Mouse (Mus musculus) heart, embryonic 11.5 days (tissue): ENCODE measurements at regions not wholly inside any gene's neighbourhood (a gene's known extent, or its start where the extent isn't known, plus 50 kb on each side); places are given as distances from the start of the nearest gene placed in this dataset.

Experiments used
- ATAC-seq: fragments of 200-750 bp; cut with Nextera tagmentation; replicated peaks from 2 replicates; pipeline ENCODE4 v1.8.0; 2017; ENCODE audit warnings: moderate library complexity; ENCODE audit not compliant: insufficient number of reproducible peaks, low FRiP score, low TSS enrichment
- H3K27ac ChIP-seq: fragments of 300-500 bp; sonication (generic); 2 replicates; pipeline ENCODE4 v1.5.1; 2014; ENCODE audit warnings: mild to moderate bottlenecking, low read depth, low read length
- H3K27me3 ChIP-seq: fragments of 300-500 bp; sonication (generic); 2 replicates; pipeline ENCODE4 v1.6.1; 2014; ENCODE audit warnings: mild to moderate bottlenecking, low read length, mixed read lengths; ENCODE audit not compliant: control insufficient read depth, insufficient read depth
- H3K36me3 ChIP-seq: fragments of 300-500 bp; sonication (generic); 2 replicates; pipeline ENCODE4 v1.6.1; 2014; ENCODE audit warnings: mild to moderate bottlenecking, low read length, moderate library complexity, mixed read lengths; ENCODE audit not compliant: control insufficient read depth, insufficient read depth
- H3K4me1 ChIP-seq: fragments of 300-500 bp; sonication (generic); 2 replicates; pipeline ENCODE4 v1.6.1; 2014; ENCODE audit warnings: low read length; ENCODE audit not compliant: control insufficient read depth, insufficient read depth
- H3K4me2 ChIP-seq: fragments of 300-500 bp; sonication (generic); 2 replicates; pipeline ENCODE4 v1.6.1; 2014; ENCODE audit warnings: mild to moderate bottlenecking, moderate library complexity
- H3K4me3 ChIP-seq: fragments of 300-500 bp; sonication (generic); 2 replicates; pipeline ENCODE4 v1.5.1; 2014; ENCODE audit warnings: low read depth, low read length
- H3K9ac ChIP-seq: fragments of 300-500 bp; sonication (generic); 2 replicates; pipeline ENCODE4 v1.6.1; 2014; ENCODE audit warnings: mild to moderate bottlenecking, low read depth, low read length, moderate library complexity
- H3K9me3 ChIP-seq: fragments of 300-500 bp; sonication (generic); replicated peaks from 2 replicates; pipeline ENCODE4 v1.6.1; 2016; ENCODE audit warnings: low read length; ENCODE audit not compliant: control insufficient read depth
- WGBS: fragments of 180-500 bp; shearing (Covaris S2); extraction: QIAGEN DNeasy Blood & Tissue Kit; methylation state at CpG from one replicate; pipeline ENCODE4 v1.1.7; 2014; ENCODE audit not compliant: insufficient replicate concordance; 5-methylcytosine and 5-hydroxymethylcytosine counted together

DNA sequence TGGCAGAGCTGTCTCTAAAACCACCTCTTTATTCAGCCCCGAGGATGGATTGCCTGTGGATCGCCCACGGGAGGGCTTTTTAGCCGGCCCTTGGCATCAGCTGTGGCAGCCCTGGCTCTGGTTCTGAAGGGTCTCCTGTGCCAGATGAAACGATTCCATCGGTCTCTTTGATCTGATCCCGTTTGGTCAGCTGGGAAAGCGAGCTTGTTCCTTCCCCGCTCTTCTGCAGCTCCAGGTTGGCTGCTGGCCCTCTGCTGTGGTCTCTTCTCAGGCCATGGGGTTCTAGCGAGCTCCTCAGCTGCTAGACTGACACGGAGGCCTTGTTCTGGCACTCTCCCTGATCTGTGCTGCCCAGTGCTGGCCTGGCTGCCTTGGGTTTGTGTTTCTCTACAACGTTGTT lies 165.6 kb upstream of the Dkk2 start:
- Histone ChIP-seq H3K27ac (no peak overlapping the region), H3K4me2 (no peak overlapping the region), H3K4me1 (no peaks in the 10 kb centered on the region), H3K36me3 (no peaks in the 10 kb centered on the region), H3K4me3 (no peak overlapping the region), H3K9ac (no peak overlapping the region), H3K27me3 (no peaks in the 10 kb centered on the region), H3K9me3 (no peaks in the 10 kb centered on the region)
- WGBS: 77% methylated on average over 12 of the region's 12 CpGs
- no peak for ATAC-seq

DNA sequence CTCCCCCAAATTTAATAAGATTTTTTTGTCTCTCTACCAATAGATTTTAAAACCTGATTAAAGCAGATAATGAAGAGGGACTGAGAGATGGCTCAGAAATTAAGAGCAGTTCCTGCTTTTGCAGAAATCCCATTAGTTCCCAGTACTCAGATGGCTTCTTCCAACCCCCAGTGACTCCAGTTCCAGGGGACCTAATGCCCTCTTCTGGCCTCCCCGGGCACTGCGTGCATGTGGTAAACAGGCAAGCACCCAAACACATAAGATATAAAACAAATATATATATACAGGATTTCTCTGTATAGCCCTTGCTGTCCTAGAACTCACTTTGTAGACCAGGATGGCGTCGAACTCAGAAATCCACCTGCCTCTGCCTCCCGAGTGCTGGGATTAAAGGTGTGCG lies 163.9 kb upstream of the Dkk2 start:
- Histone ChIP-seq H3K36me3 (no peaks in the 10 kb centered on the region), H3K4me1 (no peaks in the 10 kb centered on the region), H3K4me3 (no peak overlapping the region), H3K9ac (no peak overlapping the region), H3K9me3 (no peaks in the 10 kb centered on the region), H3K27me3 (no peaks in the 10 kb centered on the region), H3K4me2 (no peak overlapping the region), H3K27ac (no peak overlapping the region)
- ATAC-seq: no peak
- 77% methylated on average over 6 of the region's 6 CpGs for WGBS

DNA sequence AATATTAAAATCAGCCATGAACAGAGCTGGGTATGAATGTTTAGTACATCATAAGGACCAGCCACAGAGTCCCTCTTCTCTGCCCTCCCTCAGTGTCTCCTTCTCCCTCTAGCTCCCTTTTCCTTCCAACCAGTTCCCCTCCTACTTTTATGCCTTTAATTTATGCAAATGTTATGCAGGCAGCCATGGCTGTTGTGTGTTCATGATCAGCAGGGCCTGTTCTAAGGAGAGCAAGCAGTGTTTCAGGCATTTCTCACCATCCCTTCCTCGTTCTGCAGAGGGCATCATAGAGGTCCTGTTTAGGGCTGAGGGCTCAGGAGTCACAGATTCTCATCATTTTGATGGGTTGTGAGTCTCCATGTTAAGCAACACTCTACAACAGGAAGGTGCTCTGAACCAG lies 162.4 kb upstream of the Dkk2 start:
- WGBS: 57% methylated on average over 1 of the region's 1 CpGs
- ATAC-seq: no peak
- Histone ChIP-seq H3K4me2 (no peak overlapping the region), H3K9me3 (no peaks in the 10 kb centered on the region), H3K9ac (no peak overlapping the region), H3K4me3 (no peak overlapping the region), H3K4me1 (no peaks in the 10 kb centered on the region), H3K27ac (no peak overlapping the region), H3K27me3 (no peaks in the 10 kb centered on the region), H3K36me3 (no peaks in the 10 kb centered on the region)

DNA sequence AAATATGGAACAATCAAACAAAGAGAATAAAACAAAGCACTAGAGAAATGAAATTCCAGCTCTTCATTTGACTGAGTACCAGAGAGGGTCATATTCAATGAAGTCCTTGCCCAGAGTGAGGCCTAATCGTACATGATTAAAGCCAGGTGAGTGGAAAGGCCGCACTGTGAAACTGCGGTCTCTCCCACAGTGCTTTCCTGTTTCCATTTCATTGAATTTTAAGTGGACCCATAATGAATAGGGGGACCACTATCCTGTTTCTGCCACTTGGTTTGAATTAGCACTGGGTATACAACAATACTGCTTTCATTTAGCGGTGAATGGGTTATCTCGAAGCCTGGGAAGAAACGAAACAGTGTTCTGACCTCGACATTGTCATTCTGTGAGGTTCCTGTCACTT lies 144.2 kb upstream of the Dkk2 start:
- Histone ChIP-seq H3K36me3 (no peaks in the 10 kb centered on the region), H3K4me1 (no peaks in the 10 kb centered on the region), H3K9me3 (no peaks in the 10 kb centered on the region), H3K9ac (no peak overlapping the region), H3K27me3 (no peaks in the 10 kb centered on the region), H3K4me2 (no peak overlapping the region), H3K4me3 (no peak overlapping the region), H3K27ac (no peak overlapping the region)
- no peak for ATAC-seq
- 74% methylated on average over 7 of the region's 7 CpGs for WGBS

DNA sequence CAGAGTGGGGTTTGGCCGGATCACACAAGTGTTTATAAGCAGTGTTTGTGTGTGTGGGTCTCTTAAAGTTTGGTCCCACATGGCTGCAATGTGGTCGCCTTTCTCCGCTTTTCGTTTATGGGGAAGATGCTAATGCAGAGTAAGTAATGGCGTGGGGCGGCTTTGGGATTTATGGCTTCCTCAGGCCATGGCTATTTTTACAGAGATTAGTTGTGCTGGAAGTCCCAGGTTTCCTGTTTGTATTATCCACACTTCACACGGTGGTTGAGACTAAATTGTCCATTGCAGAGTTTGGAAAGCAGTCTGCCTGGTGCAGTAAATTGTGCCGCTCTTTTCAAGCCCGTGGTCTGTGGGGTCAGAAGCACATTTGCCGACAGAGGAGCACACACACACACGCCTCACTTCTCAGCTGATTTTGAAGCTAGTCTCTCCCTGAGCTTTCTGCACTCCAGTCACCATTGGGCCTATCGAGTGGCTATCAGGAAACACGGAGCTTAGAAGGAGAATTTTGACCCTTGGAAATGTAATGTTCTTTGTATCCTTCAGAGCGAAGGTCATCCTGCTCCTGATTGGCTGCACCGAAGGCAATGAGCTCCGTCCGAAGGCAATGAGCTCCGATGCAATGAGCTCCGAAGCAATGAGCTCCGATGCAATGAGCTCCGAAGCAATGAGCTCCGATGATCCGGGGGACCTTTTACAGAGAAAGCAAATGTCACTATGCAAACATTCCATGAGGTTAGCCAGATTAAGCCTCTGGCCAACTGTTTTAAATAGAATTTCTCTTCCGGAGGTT lies 142.9 kb upstream of the Dkk2 start:
- no peak overlapping the region for H3K9ac ChIP-seq
- H3K36me3 ChIP-seq: no peaks in the 10 kb centered on the region
- no peak for ATAC-seq
- H3K9me3 ChIP-seq: no peaks in the 10 kb centered on the region
- no peaks in the 10 kb centered on the region for H3K27me3 ChIP-seq
- no peaks in the 10 kb centered on the region for H3K4me1 ChIP-seq
- no peak overlapping the region for H3K4me2 ChIP-seq
- no peak overlapping the region for H3K4me3 ChIP-seq
- no peak overlapping the region for H3K27ac ChIP-seq
- WGBS: 76% methylated on average over 24 of the region's 24 CpGs

DNA sequence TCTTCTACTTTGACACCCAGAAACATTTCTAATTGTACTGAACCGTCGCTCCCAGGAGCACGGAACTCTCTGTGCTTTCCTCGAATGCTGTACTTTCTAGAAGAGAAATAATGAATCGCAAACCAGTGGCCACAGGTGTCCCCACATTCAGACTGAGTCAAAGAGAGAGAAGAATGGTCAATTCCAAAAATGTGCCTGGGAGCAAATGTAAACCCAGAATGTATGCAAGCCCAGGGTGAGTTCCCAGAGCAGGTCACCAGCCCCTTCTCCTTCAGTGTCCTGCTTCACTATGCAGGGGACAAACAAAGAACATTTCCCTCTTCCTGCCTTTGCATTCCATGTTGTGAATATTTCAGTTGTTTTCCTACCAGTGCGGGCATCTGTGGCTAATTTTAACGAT lies 141.7 kb upstream of the Dkk2 start:
- Histone ChIP-seq H3K27ac (no peak overlapping the region), H3K9ac (no peak overlapping the region), H3K27me3 (no peaks in the 10 kb centered on the region), H3K4me2 (no peak overlapping the region), H3K9me3 (no peaks in the 10 kb centered on the region), H3K4me3 (no peak overlapping the region), H3K4me1 (no peaks in the 10 kb centered on the region), H3K36me3 (no peaks in the 10 kb centered on the region)
- no peak for ATAC-seq
- 81% methylated on average over 7 of the region's 7 CpGs for WGBS

DNA sequence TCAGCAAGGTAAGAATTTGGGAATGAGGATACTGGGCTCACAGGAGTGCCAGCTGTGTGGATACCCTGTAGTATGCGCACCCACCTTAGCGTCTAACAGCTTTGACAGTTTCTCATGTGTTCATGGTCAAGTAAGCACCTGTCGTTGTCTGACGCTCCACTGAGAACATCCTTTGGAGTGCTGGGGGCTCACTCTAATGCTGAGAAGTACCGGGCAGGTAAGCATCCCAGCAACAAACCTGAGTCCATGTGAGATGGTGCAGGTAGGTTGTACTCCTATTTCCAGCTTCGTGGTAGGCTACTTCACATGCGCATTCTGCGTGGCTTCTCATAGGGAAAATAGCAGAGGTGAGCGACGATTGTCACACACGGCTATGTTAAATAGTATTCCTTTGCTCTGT lies 129.3 kb upstream of the Dkk2 start:
- H3K4me2 ChIP-seq: no peak overlapping the region
- H3K27ac ChIP-seq: no peak overlapping the region
- no peak overlapping the region for H3K9ac ChIP-seq
- H3K4me1 ChIP-seq: no peaks in the 10 kb centered on the region
- H3K4me3 ChIP-seq: no peak overlapping the region
- ATAC-seq: no peak
- H3K9me3 ChIP-seq: no peaks in the 10 kb centered on the region
- WGBS: 94% methylated on average over 11 of the region's 11 CpGs
- H3K27me3 ChIP-seq: no peaks in the 10 kb centered on the region
- no peaks in the 10 kb centered on the region for H3K36me3 ChIP-seq

DNA sequence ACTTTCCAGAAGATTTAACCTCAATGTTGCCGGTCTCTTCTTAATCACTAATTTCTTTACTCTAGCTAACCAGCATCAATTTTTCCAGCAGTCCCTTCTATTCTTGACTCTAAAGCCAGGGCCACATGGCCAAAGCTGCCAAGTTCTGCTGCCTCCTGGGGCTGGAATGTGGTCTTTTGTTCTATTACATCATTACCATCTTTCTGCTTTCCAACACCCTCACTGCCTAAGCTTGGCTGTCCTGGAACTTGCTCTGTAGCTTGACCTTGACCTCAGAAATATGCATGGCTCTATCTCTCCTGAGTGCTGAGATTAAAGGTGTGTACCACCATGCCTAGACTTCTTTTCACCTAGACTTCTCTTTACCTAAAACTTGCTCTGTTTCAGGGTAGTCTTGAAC lies 124.5 kb upstream of the Dkk2 start:
- ATAC-seq: no peak
- Histone ChIP-seq H3K27me3 (no peaks in the 10 kb centered on the region), H3K4me2 (no peak overlapping the region), H3K9me3 (no peaks in the 10 kb centered on the region), H3K36me3 (no peaks in the 10 kb centered on the region), H3K9ac (no peak overlapping the region), H3K27ac (no peak overlapping the region), H3K4me1 (no peaks in the 10 kb centered on the region), H3K4me3 (no peak overlapping the region)
- 84% methylated on average over 1 of the region's 1 CpGs for WGBS

DNA sequence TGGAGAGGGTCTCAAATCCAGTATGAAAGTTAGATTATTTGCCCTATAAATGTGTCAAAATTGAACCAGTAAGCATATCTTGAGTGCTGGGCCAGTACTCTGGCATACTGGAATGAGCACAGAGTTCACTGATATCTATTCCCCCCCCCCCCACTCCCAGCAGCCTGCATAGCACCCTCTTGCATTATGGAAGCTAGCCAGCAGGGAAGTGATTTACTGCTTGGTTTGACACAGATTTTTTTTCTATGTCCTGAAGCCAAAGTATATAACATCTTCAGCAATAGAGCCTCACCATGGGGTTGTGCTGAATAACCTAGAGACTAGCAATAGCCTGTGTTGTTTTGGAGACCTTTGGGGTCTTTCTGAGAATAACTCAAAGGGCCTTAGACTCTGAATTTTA lies 123.5 kb upstream of the Dkk2 start:
- Histone ChIP-seq H3K27me3 (no peaks in the 10 kb centered on the region), H3K9ac (no peak overlapping the region), H3K4me2 (no peak overlapping the region), H3K36me3 (no peaks in the 10 kb centered on the region), H3K4me3 (no peak overlapping the region), H3K9me3 (no peaks in the 10 kb centered on the region), H3K27ac (no peak overlapping the region), H3K4me1 (no peaks in the 10 kb centered on the region)
- ATAC-seq: no peak
